Mouse (Mus musculus) cerebellum, adult 2 months (tissue): ENCODE results near the gene Stk26. TPM values are rescaled to one million over a fixed set of nuclear protein-coding genes. Genes with fewer than 3 reads are reported as not detected.

ENCODE experiments used
- DNase-seq, 2 experiments: peaks; one replicate each; pipeline ENCODE4 v3.0.0; 2021
- H3K27ac ChIP-seq: fragments of 200-500 bp; 2 replicates; pipeline ENCODE4 v1.5.1; 2012; ENCODE audit warnings: low read length, control low read depth, inconsistent platforms; ENCODE audit not compliant: insufficient read depth
- H3K27me3 ChIP-seq: fragments of 200-500 bp; 2 replicates; pipeline ENCODE4 v1.6.1; 2012; ENCODE audit warnings: inconsistent platforms, mild to moderate bottlenecking, low read length, moderate library complexity; ENCODE audit not compliant: control insufficient read depth, insufficient read depth
- H3K4me1 ChIP-seq: fragments of 200-500 bp; 2 replicates; pipeline ENCODE4 v1.6.1; 2011; ENCODE audit warnings: low read length; ENCODE audit not compliant: control insufficient read depth, insufficient read depth
- H3K4me3 ChIP-seq: fragments of 200-500 bp; replicated peaks from 2 replicates; pipeline ENCODE3; 2011; ENCODE audit warnings: mild to moderate bottlenecking, low read depth, low read length, control low read depth; ENCODE audit not compliant: insufficient read depth
- CTCF ChIP-seq: fragments of 200-500 bp; IDR thresholded peaks from 2 replicates; pipeline ENCODE4 v1.5.1; 2011; ENCODE audit warnings: low read depth, mild to moderate bottlenecking, control low read depth, low read length, moderate library complexity, borderline replicate concordance; ENCODE audit not compliant: insufficient read depth
- POLR2A ChIP-seq: fragments of 200-500 bp; IDR thresholded peaks from 2 replicates; pipeline ENCODE4 v1.6.1; 2011; ENCODE audit warnings: low read length, control low read depth, borderline replicate concordance; ENCODE audit not compliant: insufficient read depth
- WGBS: fragments of 180-500 bp; shearing (Covaris S2); methylation state at CpG from one replicate; pipeline ENCODE4 v1.1.7; 2018; 5-methylcytosine and 5-hydroxymethylcytosine counted together
- polyA plus RNA-seq: library from polyadenylated mRNA; depleted of rRNA; stranded (reverse); fragments of >200 nt; gene quantifications from 2 replicates; pipeline ENCODE4 v1.2.3, GENCODE M21; 2012

Stk26 gene
- polyA plus RNA-seq, 1 experiment, result 0.92 TPM

GRCm38 (mm10) chrX:50887999-50888398 lies 47.2 kb downstream of the Stk26 start:
- no peak for DNase-seq
- Histone ChIP-seq H3K27me3 (no peaks in the 10 kb centered on the region), H3K4me3 (no peak overlapping the region), H3K4me1 (no peaks in the 10 kb centered on the region), H3K27ac (no peak overlapping the region)
- WGBS, result 72% methylated on average over 2 of the region's 2 CpGs
- no peak for TF ChIP-seq CTCF

GRCm38 (mm10) chrX:50903497-50903896 lies 62.6 kb downstream of the Stk26 start:
- WGBS, result 81% methylated on average over 3 of the region's 3 CpGs
- no peaks in the 10 kb centered on the region for H3K4me1 ChIP-seq
- no peaks in the 10 kb centered on the region for H3K27me3 ChIP-seq
- TF ChIP-seq CTCF (no peak), POLR2A (no peak)
- no peak overlapping the region for H3K4me3 ChIP-seq
- no peak for DNase-seq
- no peak overlapping the region for H3K27ac ChIP-seq

GRCm38 (mm10) chrX:50909915-50910314 lies 69.1 kb downstream of the Stk26 start:
- 29% methylated on average over 5 of the region's 5 CpGs for WGBS
- Histone ChIP-seq H3K27me3 (no peaks in the 10 kb centered on the region), H3K4me1 (no peaks in the 10 kb centered on the region)

GRCm38 (mm10) chrX:50917389-50917788 lies 76.5 kb downstream of the Stk26 start:
- Histone ChIP-seq H3K27ac (no peak overlapping the region), H3K4me1 (no peaks in the 10 kb centered on the region), H3K4me3 (no peak overlapping the region), H3K27me3 (no peaks in the 10 kb centered on the region)
- 59% methylated on average over 3 of the region's 3 CpGs for WGBS
- no peak for DNase-seq
- TF ChIP-seq CTCF (no peak), POLR2A (no peak)

More at GRCm38 (mm10) chrX:50909915-50910314, 69.1 kb downstream of the Stk26 start:
- TF ChIP-seq CTCF (no peak), POLR2A (no peak)
- H3K4me3 ChIP-seq, result no peak overlapping the region
- no peak overlapping the region for H3K27ac ChIP-seq
- DNase-seq, result no peak

- TF ChIP-seq POLR2A (no peak), CTCF (no peak)
- Histone ChIP-seq H3K27me3 (no peaks in the 10 kb centered on the region), H3K4me3 (no peak overlapping the region), H3K4me1 (no peaks in the 10 kb centered on the region), H3K27ac (no peak overlapping the region)
- no peak for DNase-seq
- WGBS, result 22% methylated on average over 3 of the region's 3 CpGs
Measured at GRCm38 (mm10) chrX:50918754-50919153, 77.9 kb downstream of the Stk26 start.

- H3K27ac ChIP-seq, result no peak overlapping the region
- TF ChIP-seq CTCF, result no peak
- no peak overlapping the region for H3K4me3 ChIP-seq
- peak in 1 of 2 experiments; percentile 12 for DNase-seq
- no peaks in the 10 kb centered on the region for H3K27me3 ChIP-seq
- WGBS, result 42% methylated on average over 17 of the region's 18 CpGs
- no peaks in the 10 kb centered on the region for H3K4me1 ChIP-seq
Measured at GRCm38 (mm10) chrX:50924629-50925364, 84.0 kb downstream of the Stk26 start.

- TF ChIP-seq POLR2A (no peak), CTCF (no peak)
- no peaks in the 10 kb centered on the region for H3K27me3 ChIP-seq
Measured at GRCm38 (mm10) chrX:50926893-50927545, 86.2 kb downstream of the Stk26 start.

GRCm38 (mm10) chrX:50930309-50930708 lies 89.5 kb downstream of the Stk26 start:
- TF ChIP-seq POLR2A, result no peak
- TF ChIP-seq CTCF, result no peak
- H3K27me3 ChIP-seq, result no peaks in the 10 kb centered on the region

More at GRCm38 (mm10) chrX:50926893-50927545, 86.2 kb downstream of the Stk26 start:
- Histone ChIP-seq H3K4me1 (no peaks in the 10 kb centered on the region), H3K27ac (no peak overlapping the region), H3K4me3 (no peak overlapping the region)
- DNase-seq, result no peak
- 68% methylated on average over 10 of the region's 10 CpGs for WGBS

GRCm38 (mm10) chrX:50937117-50937516 lies 96.3 kb downstream of the Stk26 start:
- H3K4me1 ChIP-seq, result no peaks in the 10 kb centered on the region
- DNase-seq, result no peak
- 94% methylated on average over 3 of the region's 3 CpGs for WGBS
- TF ChIP-seq CTCF (no peak), POLR2A (no peak)
- H3K4me3 ChIP-seq, result no peak overlapping the region
- H3K27ac ChIP-seq, result no peak overlapping the region
- H3K27me3 ChIP-seq, result no peaks in the 10 kb centered on the region

More at GRCm38 (mm10) chrX:50930309-50930708, 89.5 kb downstream of the Stk26 start:
- DNase-seq, result no peak
- H3K4me1 ChIP-seq, result no peaks in the 10 kb centered on the region
- WGBS, result 46% methylated on average over 3 of the region's 3 CpGs
- no peak overlapping the region for H3K4me3 ChIP-seq
- no peak overlapping the region for H3K27ac ChIP-seq
